Mouse (Mus musculus) stomach, embryonic 16.5 days (tissue): Measurements from ENCODE around the gene Kcnj4. TPM values are rescaled to one million over a fixed set of nuclear protein-coding genes. Genes with fewer than 3 reads are reported as not detected.

Source experiments
- ATAC-seq: fragments of 200-750 bp; cut with Nextera tagmentation; 2 replicates; pipeline ENCODE4 v1.8.0; 2017; ENCODE audit warnings: moderate number of reproducible peaks, moderate TSS enrichment; ENCODE audit not compliant: insufficient read depth, low FRiP score
- H3K27ac ChIP-seq: fragments of 300-500 bp; sonication (generic); 2 replicates; pipeline ENCODE4 v1.5.1; 2014; ENCODE audit warnings: low read length
- H3K27me3 ChIP-seq: fragments of 300-500 bp; sonication (generic); 2 replicates; pipeline ENCODE4 v1.6.1; 2014; ENCODE audit warnings: low read length, control low read depth, mixed read lengths; ENCODE audit not compliant: control insufficient read depth, insufficient read depth
- H3K36me3 ChIP-seq: fragments of 300-500 bp; sonication (generic); 2 replicates; pipeline ENCODE4 v1.6.1; 2014; ENCODE audit warnings: low read length; ENCODE audit not compliant: control insufficient read depth, insufficient read depth
- H3K4me1 ChIP-seq: fragments of 300-500 bp; sonication (generic); 2 replicates; pipeline ENCODE4 v1.6.1; 2014; ENCODE audit warnings: low read length, control low read depth, mixed read lengths; ENCODE audit not compliant: control insufficient read depth, insufficient read depth
- H3K4me2 ChIP-seq: fragments of 300-500 bp; sonication (generic); 2 replicates; pipeline ENCODE4 v1.6.1; 2014; ENCODE audit warnings: low read depth, low read length, mixed read lengths
- H3K4me3 ChIP-seq: fragments of 300-500 bp; sonication (generic); replicated peaks from 2 replicates; pipeline ENCODE4 v1.5.1; 2014; ENCODE audit warnings: mild to moderate bottlenecking, low read length
- H3K9ac ChIP-seq: fragments of 300-500 bp; sonication (generic); 2 replicates; pipeline ENCODE4 v1.6.1; 2014; ENCODE audit warnings: low read length
- H3K9me3 ChIP-seq: fragments of 300-500 bp; sonication (generic); replicated peaks from 2 replicates; pipeline ENCODE4 v1.6.1; 2016; ENCODE audit warnings: low read length, control low read depth; ENCODE audit not compliant: control insufficient read depth
- WGBS: fragments of 180-500 bp; shearing (Covaris S2); extraction: QIAGEN DNeasy Blood & Tissue Kit; methylation state at CpG from one replicate; pipeline ENCODE4 v1.1.7; 2014; 5-methylcytosine and 5-hydroxymethylcytosine counted together
- polyA plus RNA-seq: library from polyadenylated mRNA; unstranded; fragments of >200 nt; fragmentation: Nextera tagmentation; extraction: Ambion mirVana; gene quantifications from 2 replicates; pipeline ENCODE4 v1.2.1, GENCODE M21; 2015

Kcnj4 gene
- polyA plus RNA-seq, 1 experiment from 2014 or later: not detected

GRCm38 (mm10) chr15:79517710-79518109, 12.7 kb upstream of the Kcnj4 start:
- H3K4me1 ChIP-seq: peaks cover 30% of the 10 kb centered on the region
- 75% methylated on average over 4 of the region's 4 CpGs for WGBS
- peak overlapping the region; percentile 88 for H3K9ac ChIP-seq
- H3K9me3 ChIP-seq: no peaks in the 10 kb centered on the region
- peak overlapping the region; percentile 79 for H3K4me2 ChIP-seq
- H3K4me3 ChIP-seq: peak overlapping the region; percentile 76
- no peaks in the 10 kb centered on the region for H3K36me3 ChIP-seq
- H3K27me3 ChIP-seq: peaks cover 10% of the 10 kb centered on the region
- H3K27ac ChIP-seq: no peak overlapping the region
- no peak for ATAC-seq

GRCm38 (mm10) chr15:79516171-79517096, 11.4 kb upstream of the Kcnj4 start, which contains the start of gene Kdelr3:
Gene Kdelr3 (plus strand): TSS chr15:79516411.
- Histone ChIP-seq H3K9ac (peak within 1 kb of the TSS; percentile 88), H3K4me1 (peaks cover 37% of the 10 kb centered on the region), H3K36me3 (no peaks in the 10 kb centered on the region), H3K9me3 (no peaks in the 10 kb centered on the region), H3K4me3 (peak within 1 kb of the TSS; percentile 76), H3K4me2 (peak within 1 kb of the TSS; percentile 79), H3K27ac (peak within 1 kb of the TSS; percentile 76), H3K27me3 (peaks cover 13% of the 10 kb centered on the region)
- peak; percentile 77 for ATAC-seq
- WGBS: under 1% methylated on average over 71 of the region's 71 CpGs

- Histone ChIP-seq H3K9me3 (no peaks in the 10 kb centered on the region), H3K4me2 (no peak overlapping the region), H3K36me3 (no peaks in the 10 kb centered on the region), H3K4me3 (no peak overlapping the region), H3K27ac (no peak overlapping the region), H3K27me3 (peaks cover 22% of the 10 kb centered on the region), H3K4me1 (peaks cover 32% of the 10 kb centered on the region), H3K9ac (no peak overlapping the region)
- WGBS: 12% methylated on average over 9 of the region's 9 CpGs
- ATAC-seq: no peak
Measured at GRCm38 (mm10) chr15:79513940-79514339, 8.9 kb upstream of the Kcnj4 start.

- 3% methylated on average over 60 of the region's 61 CpGs for WGBS
- H3K27me3 ChIP-seq: peaks cover 24% of the 10 kb centered on the region
- ATAC-seq: peak; percentile 64
- peak overlapping the region; percentile 44 for H3K4me3 ChIP-seq
- H3K27ac ChIP-seq: no peak overlapping the region
- no peaks in the 10 kb centered on the region for H3K36me3 ChIP-seq
- H3K4me1 ChIP-seq: peaks cover 13% of the 10 kb centered on the region
- H3K9me3 ChIP-seq: no peaks in the 10 kb centered on the region
- peak overlapping the region; percentile 67 for H3K4me2 ChIP-seq
- peak overlapping the region; percentile 51 for H3K9ac ChIP-seq
Measured at GRCm38 (mm10) chr15:79511553-79512320, 6.7 kb upstream of the Kcnj4 start.

- Histone ChIP-seq H3K9ac (no peak overlapping the region), H3K36me3 (no peaks in the 10 kb centered on the region), H3K27ac (no peak overlapping the region), H3K4me3 (no peak overlapping the region), H3K27me3 (peaks cover 36% of the 10 kb centered on the region), H3K4me2 (no peak overlapping the region), H3K9me3 (no peaks in the 10 kb centered on the region), H3K4me1 (peaks cover 16% of the 10 kb centered on the region)
- no peak for ATAC-seq
- WGBS: 79% methylated on average over 7 of the region's 7 CpGs
Measured at GRCm38 (mm10) chr15:79510425-79510824, 5.4 kb upstream of the Kcnj4 start.

GRCm38 (mm10) chr15:79509998-79510397, 5.0 kb upstream of the Kcnj4 start:
- Histone ChIP-seq H3K4me1 (peaks cover 16% of the 10 kb centered on the region), H3K9me3 (no peaks in the 10 kb centered on the region), H3K4me3 (no peak overlapping the region), H3K27me3 (peaks cover 40% of the 10 kb centered on the region), H3K9ac (no peak overlapping the region), H3K36me3 (no peaks in the 10 kb centered on the region), H3K4me2 (no peak overlapping the region), H3K27ac (no peak overlapping the region)
- WGBS: 38% methylated on average over 6 of the region's 6 CpGs
- no peak for ATAC-seq

GRCm38 (mm10) chr15:79507055-79507828, 2.2 kb upstream of the Kcnj4 start:
- Histone ChIP-seq H3K9me3 (no peaks in the 10 kb centered on the region), H3K4me2 (no peak overlapping the region), H3K27ac (no peak overlapping the region), H3K4me1 (peaks cover 11% of the 10 kb centered on the region; the same call in 1 of the 2 replicates), H3K9ac (no peak overlapping the region), H3K27me3 (peaks cover 52% of the 10 kb centered on the region), H3K36me3 (no peaks in the 10 kb centered on the region), H3K4me3 (no peak overlapping the region)
- ATAC-seq: no peak
- 41% methylated on average over 31 of the region's 31 CpGs for WGBS

GRCm38 (mm10) chr15:79506460-79506859, 1.4 kb upstream of the Kcnj4 start:
- Histone ChIP-seq H3K27me3 (peaks cover 53% of the 10 kb centered on the region), H3K9ac (no peak overlapping the region), H3K4me3 (no peak overlapping the region), H3K4me1 (peaks cover 5% of the 10 kb centered on the region; the same call in 1 of the 2 replicates), H3K36me3 (no peaks in the 10 kb centered on the region), H3K27ac (no peak overlapping the region), H3K4me2 (no peak overlapping the region), H3K9me3 (no peaks in the 10 kb centered on the region)
- WGBS: 26% methylated on average over 7 of the region's 7 CpGs
- ATAC-seq: no peak
